Mouse (Mus musculus) intestine, postnatal 0 days (tissue): ENCODE results near the gene Gm49396. TPM values are rescaled to one million over a fixed set of nuclear protein-coding genes. Genes with fewer than 3 reads are reported as not detected.
A peak's percentile ranks its signal among the peaks of the same experiment; 100 is the strongest.

ENCODE experiments used
- ATAC-seq: fragments of 200-750 bp; cut with Nextera tagmentation; 2 replicates; pipeline ENCODE4 v1.8.0; 2017; ENCODE audit warnings: mild to moderate bottlenecking, moderate TSS enrichment, moderate library complexity
- H3K27ac ChIP-seq: fragments of 300-500 bp; sonication (generic); 2 replicates; pipeline ENCODE4 v1.5.1; 2014; ENCODE audit warnings: mild to moderate bottlenecking, low read depth, low read length, moderate library complexity
- H3K27me3 ChIP-seq: fragments of 300-500 bp; sonication (generic); replicated peaks from 2 replicates; pipeline ENCODE4 v1.6.1; 2014; ENCODE audit warnings: low read length, mixed read lengths; ENCODE audit not compliant: control insufficient read depth, insufficient read depth
- H3K36me3 ChIP-seq: fragments of 300-500 bp; sonication (generic); 2 replicates; pipeline ENCODE4 v1.6.1; 2014; ENCODE audit warnings: mild to moderate bottlenecking, moderate library complexity; ENCODE audit not compliant: control insufficient read depth, insufficient read depth
- H3K4me1 ChIP-seq: fragments of 300-500 bp; sonication (generic); replicated peaks from 2 replicates; pipeline ENCODE4 v1.6.1; 2014; ENCODE audit warnings: antibody characterized with exemption, low read length, mixed read lengths; ENCODE audit not compliant: control insufficient read depth, insufficient read depth
- H3K4me2 ChIP-seq: fragments of 300-500 bp; sonication (generic); replicated peaks from 2 replicates; pipeline ENCODE4 v1.6.1; 2014; ENCODE audit warnings: low read depth, mild to moderate bottlenecking, moderate library complexity
- H3K4me3 ChIP-seq: fragments of 300-500 bp; sonication (generic); 2 replicates; pipeline ENCODE4 v1.5.1; 2014; ENCODE audit warnings: low read depth, low read length
- H3K9ac ChIP-seq: fragments of 300-500 bp; sonication (generic); 2 replicates; pipeline ENCODE4 v1.6.1; 2014; ENCODE audit warnings: mild to moderate bottlenecking, low read depth, low read length
- H3K9me3 ChIP-seq: fragments of 300-500 bp; sonication (generic); 2 replicates; pipeline ENCODE4 v1.6.1; 2016; ENCODE audit warnings: mixed run types; ENCODE audit not compliant: control insufficient read depth
- CTCF ChIP-seq: sonication (generic); IDR thresholded peaks from 2 replicates; pipeline ENCODE4 v1.5.1; 2016; ENCODE audit warnings: low read depth, mild to moderate bottlenecking, control low read depth, antibody characterized with exemption, moderate library complexity
- WGBS: fragments of 180-500 bp; shearing (Covaris S2); extraction: QIAGEN DNeasy Blood & Tissue Kit; methylation state at CpG from one replicate; pipeline ENCODE4 v1.1.7; 2014; 5-methylcytosine and 5-hydroxymethylcytosine counted together
- polyA plus RNA-seq: library from polyadenylated mRNA; unstranded; fragments of >200 nt; fragmentation: Nextera tagmentation; extraction: Ambion mirVana; gene quantifications from 2 replicates; pipeline ENCODE4 v1.2.1, GENCODE M21; 2015

Gm49396 gene
- polyA plus RNA-seq, 1 experiment from 2014 or later: 0.83 TPM

DNA sequence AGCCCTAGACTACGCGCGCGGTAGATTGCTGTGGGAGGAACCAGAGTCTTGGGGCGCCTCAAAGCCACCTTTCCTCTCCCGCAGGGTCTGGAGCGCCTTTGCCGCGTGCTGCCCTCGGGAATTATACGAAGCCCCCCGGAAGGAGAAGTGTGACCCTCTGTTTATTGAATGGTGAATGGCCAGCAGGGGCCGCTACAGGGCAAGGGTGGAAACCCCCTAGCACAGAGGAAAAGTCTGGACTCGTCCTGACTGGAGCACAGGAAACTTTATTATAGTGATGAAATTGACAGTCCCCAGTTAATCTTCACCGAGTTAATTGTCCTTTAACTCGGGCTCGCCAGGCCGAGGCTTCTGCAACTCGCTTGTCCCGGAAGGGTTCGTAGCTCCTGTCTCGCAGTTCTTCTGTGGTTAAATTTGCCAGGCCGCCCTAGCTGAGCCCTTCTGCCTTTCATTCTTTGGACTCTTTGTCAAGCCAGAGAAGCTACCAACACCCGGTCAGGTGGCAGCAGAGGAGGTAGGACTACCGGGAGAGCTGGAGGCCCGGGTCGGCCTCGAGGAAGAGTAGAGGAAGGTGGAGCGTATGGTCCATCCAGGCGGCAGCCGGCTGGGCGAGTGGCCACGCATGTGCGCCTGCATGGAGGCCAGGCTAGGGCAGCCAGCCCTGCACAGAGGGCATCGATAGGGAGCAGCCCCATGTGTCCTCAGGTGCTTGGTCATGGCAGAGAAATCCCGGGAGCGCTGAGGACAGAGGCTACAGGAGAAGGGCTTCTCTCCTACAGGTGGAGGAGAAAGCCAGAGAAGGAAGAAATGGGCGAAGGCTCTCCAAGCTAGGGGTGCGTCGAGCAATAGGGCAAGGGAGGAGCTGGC, 26.5 kb downstream of the Gm49396 start:
- no peaks in the 10 kb centered on the region for H3K27me3 ChIP-seq
- peak overlapping the region; percentile 13 for H3K9ac ChIP-seq
- peak; percentile 98 for TF ChIP-seq CTCF
- peak overlapping the region; percentile 87 for H3K27ac ChIP-seq
- peak; percentile 65 for ATAC-seq
- H3K4me2 ChIP-seq: peak overlapping the region; percentile 67
- H3K36me3 ChIP-seq: peaks cover 21% of the 10 kb centered on the region
- WGBS: 13% methylated on average over 40 of the region's 40 CpGs
- H3K4me3 ChIP-seq: peak overlapping the region; percentile 81
- H3K9me3 ChIP-seq: no peaks in the 10 kb centered on the region
- H3K4me1 ChIP-seq: no peaks in the 10 kb centered on the region

DNA sequence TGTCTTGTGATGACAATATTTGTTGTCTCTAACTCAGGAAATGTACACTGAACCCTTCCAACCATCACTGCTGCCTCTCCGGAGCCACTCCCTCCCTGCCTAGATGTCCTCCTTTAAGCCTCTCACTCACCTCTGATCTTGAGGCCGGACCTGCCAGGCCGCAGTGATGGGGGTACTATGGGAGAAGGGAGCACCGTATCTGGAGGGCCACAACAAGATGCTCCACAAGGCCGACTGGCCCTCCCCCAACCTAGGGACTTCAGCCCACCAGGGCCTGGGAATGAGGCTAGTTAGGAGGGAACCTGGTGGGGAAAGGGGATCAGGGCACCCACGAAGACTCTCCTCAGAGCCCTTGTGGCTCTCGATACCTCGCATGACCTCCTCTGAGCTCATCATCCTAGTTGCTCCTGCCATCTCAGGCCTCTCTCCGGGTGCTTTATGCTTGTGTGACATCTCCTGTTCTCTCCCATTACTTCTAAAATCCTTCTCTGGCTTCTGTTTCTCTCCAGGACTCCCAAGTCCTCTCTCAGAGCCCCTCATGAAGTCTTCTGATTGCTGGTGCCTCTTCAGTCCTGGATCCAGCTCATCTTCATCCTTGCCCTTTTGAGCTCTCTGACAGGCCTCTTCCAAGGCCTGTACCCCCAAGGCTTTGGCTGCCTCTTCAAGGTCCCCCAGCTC, 27.9 kb downstream of the Gm49396 start:
- Histone ChIP-seq H3K4me2 (peak overlapping the region; percentile 67; the same call in 1 of the 2 replicates), H3K27ac (no peak overlapping the region), H3K27me3 (no peaks in the 10 kb centered on the region), H3K4me3 (no peak overlapping the region), H3K9me3 (no peaks in the 10 kb centered on the region), H3K4me1 (no peaks in the 10 kb centered on the region), H3K9ac (no peak overlapping the region), H3K36me3 (peaks cover 7% of the 10 kb centered on the region)
- ATAC-seq: no peak
- TF ChIP-seq CTCF: no peak
- 82% methylated on average over 9 of the region's 9 CpGs for WGBS

DNA sequence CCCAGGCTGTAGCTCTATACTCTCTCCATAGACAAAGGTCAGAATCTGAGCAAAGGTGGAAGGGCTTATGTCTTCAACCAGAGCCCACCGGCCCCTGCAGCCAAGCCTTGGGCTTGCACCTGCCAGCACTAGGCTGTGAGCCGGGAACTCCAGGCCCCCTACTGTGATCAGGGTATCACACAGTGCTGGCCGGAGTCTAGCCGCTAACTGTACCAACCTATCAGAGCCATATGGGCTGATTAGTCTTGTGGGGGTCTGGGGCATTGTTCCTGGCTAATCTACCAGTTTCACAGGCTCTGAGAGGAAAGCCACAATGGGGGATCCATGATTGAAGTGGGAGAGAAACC, 28.4 kb downstream of the Gm49396 start:
- WGBS: 75% methylated on average over 4 of the region's 4 CpGs

DNA sequence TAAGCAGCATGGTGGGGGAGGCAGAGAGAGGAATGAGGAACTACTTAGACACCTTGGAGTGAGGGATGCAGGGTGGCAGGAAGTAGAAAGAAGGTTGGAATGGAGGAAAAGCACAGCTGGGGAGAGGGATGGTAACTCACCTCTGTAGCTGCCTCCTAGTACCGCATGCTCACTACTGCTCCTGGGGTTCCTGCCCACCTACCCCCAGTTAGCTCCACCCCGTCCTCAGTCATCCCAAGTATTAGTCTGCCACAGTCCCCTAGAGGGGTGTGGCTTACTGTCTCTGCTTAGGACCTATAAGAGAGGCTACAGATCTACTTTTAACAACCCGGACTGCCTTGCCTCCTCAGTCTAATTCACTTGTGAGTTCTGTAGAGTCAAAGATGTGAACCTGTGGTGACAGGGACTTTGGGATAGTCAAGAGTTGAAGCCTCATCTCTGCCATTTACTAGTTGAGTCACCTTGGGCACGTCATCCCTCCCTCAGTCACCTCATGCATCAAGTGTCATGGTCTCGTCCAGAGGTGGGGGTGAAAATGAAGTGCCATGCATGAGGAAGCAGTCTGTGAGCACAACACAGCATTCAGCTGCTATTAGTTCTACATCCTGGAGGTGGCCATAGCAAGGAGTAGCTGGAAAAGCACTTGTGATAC, 29.8 kb downstream of the Gm49396 start:
- no peaks in the 10 kb centered on the region for H3K4me1 ChIP-seq
- H3K9me3 ChIP-seq: no peaks in the 10 kb centered on the region
- H3K27me3 ChIP-seq: no peaks in the 10 kb centered on the region
- H3K4me2 ChIP-seq: no peak overlapping the region
- no peak overlapping the region for H3K9ac ChIP-seq
- WGBS: 58% methylated on average over 5 of the region's 5 CpGs
- TF ChIP-seq CTCF: no peak
- no peak for ATAC-seq
- H3K36me3 ChIP-seq: no peaks in the 10 kb centered on the region
- H3K27ac ChIP-seq: no peak overlapping the region
- no peak overlapping the region for H3K4me3 ChIP-seq

More for the DNA sequence above, 28.4 kb downstream of the Gm49396 start:
- Histone ChIP-seq H3K27ac (no peak overlapping the region), H3K4me1 (no peaks in the 10 kb centered on the region), H3K9ac (no peak overlapping the region), H3K4me2 (no peak overlapping the region), H3K4me3 (no peak overlapping the region), H3K27me3 (no peaks in the 10 kb centered on the region), H3K36me3 (peaks cover 2% of the 10 kb centered on the region; the same call in 1 of the 2 replicates), H3K9me3 (no peaks in the 10 kb centered on the region)
- no peak for TF ChIP-seq CTCF
- no peak for ATAC-seq

DNA sequence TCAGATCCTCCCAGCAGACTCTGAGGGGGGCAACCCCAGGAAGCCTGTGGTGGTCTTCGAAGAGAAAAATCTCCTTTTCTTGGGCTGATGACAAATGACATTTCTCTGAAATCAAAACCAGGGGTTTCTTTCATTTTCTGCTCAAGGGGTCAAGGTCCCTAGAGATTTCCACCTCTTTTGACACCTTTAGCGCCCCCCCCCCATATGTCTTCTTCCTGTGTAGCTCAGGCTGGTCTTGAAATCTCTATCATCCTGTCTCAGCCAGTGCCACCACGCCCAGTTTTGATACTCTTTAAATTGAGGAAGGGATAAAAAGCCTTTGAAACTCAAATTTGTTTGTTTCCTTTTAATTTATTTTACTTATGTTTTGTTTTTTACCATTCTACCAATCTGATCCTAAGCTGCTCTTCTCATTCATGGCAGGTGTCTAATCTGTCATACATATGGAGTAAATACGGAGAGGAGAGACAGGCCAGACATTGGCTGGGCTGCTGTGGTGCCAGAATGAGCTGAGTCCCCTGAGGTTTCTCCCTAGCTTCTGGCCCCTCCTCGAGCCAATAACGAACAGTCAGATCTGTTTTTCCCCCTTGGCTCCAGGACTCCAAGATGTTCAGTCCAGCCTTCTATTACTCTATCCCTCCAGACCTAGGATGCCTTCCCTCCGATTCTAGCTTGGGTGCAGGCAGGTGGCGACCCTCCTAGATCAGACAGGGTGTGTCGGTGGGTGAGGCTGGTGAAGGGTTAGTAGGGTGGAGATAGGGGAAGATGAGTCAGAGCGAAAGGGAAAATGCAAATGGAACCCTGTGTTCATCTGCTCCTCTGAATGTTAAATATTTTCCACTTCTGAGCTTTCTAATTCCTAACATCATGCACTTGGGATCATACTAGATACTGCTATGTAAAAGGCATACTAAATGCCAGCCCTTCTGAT, 30.7 kb downstream of the Gm49396 start:
- no peak for ATAC-seq
- Histone ChIP-seq H3K27ac (no peak overlapping the region), H3K4me1 (no peaks in the 10 kb centered on the region), H3K9me3 (no peaks in the 10 kb centered on the region), H3K36me3 (no peaks in the 10 kb centered on the region), H3K27me3 (no peaks in the 10 kb centered on the region), H3K9ac (no peak overlapping the region), H3K4me3 (no peak overlapping the region), H3K4me2 (no peak overlapping the region)
- 63% methylated on average over 10 of the region's 10 CpGs for WGBS
- no peak for TF ChIP-seq CTCF
